Mouse (Mus musculus): Measurements from ENCODE around the gene Ptprn. TPM values are rescaled to one million over a fixed set of nuclear protein-coding genes. Genes with fewer than 3 reads are reported as not detected.
"Not testable (repeated sequence)": the region's sequence is repeated elsewhere in the genome, so short reads cannot be mapped to it uniquely, and the experiment has no call there.

The Ptprn gene
- total RNA-seq, 2 experiments from 2014 or later = 257 to 262 TPM

GRCm38 (mm10) chr1:75254625-75255013, 9.7 kb downstream of the Ptprn start:
- intact Hi-C loops (cut with DNase I) = loop anchor here (5.0 kb wide), 1 partner anchor 38 kb away; no protein-coding TSS in a partner anchor
- DNase-seq (ENCODE audit: extremely low spot score in 1 of 2, low spot score in 2 of 2) = no peak

GRCm38 (mm10) chr1:75253849-75254624, 10.3 kb downstream of the Ptprn start:
- intact Hi-C loops (cut with DNase I) = loop anchor here (5.0 kb wide), 1 partner anchor 38 kb away; no protein-coding TSS in a partner anchor
- DNase-seq (ENCODE audit: extremely low spot score in 1 of 2, low spot score in 2 of 2) = peak; percentile 81 to 82

GRCm38 (mm10) chr1:75253029-75253428, 11.3 kb downstream of the Ptprn start:
- intact Hi-C loops (cut with DNase I) = loop anchor here (5.0 kb wide), 1 partner anchor 39 kb away; no protein-coding TSS in a partner anchor
- DNase-seq (ENCODE audit: extremely low spot score in 1 of 2, low spot score in 2 of 2) = no peak

- DNase-seq (ENCODE audit: extremely low spot score in 1 of 2, low spot score in 2 of 2) = no peak
- intact Hi-C loops (cut with DNase I) = loop anchor here (5.0 kb wide), 1 partner anchor 40 kb away; no protein-coding TSS in a partner anchor
Observed at GRCm38 (mm10) chr1:75252308-75252707, 12.0 kb downstream of the Ptprn start.

GRCm38 (mm10) chr1:75251112-75251970, 13.0 kb downstream of the Ptprn start:
- intact Hi-C loops (cut with DNase I) = loop anchor here (5.0 kb wide), 1 partner anchor 41 kb away; no protein-coding TSS in a partner anchor
- DNase-seq (ENCODE audit: extremely low spot score in 1 of 2, low spot score in 2 of 2) = peak in 1 of 2 experiments; percentile 76

GRCm38 (mm10) chr1:75250498-75250897, 13.8 kb downstream of the Ptprn start:
- intact Hi-C loops (cut with DNase I) = loop anchor here (5.0 kb wide), 1 partner anchor 42 kb away; no protein-coding TSS in a partner anchor
- DNase-seq (ENCODE audit: extremely low spot score in 1 of 2, low spot score in 2 of 2) = no peak

- peak in 1 of 2 experiments; percentile 55 for DNase-seq (ENCODE audit: extremely low spot score in 1 of 2, low spot score in 2 of 2)
Observed at GRCm38 (mm10) chr1:75248041-75248772, 16.1 kb downstream of the Ptprn start.

GRCm38 (mm10) chr1:75247071-75247930, 17.0 kb downstream of the Ptprn start:
- DNase-seq (ENCODE audit: extremely low spot score in 1 of 2, low spot score in 2 of 2) = no peak
- intact Hi-C loops (cut with DNase I) = no loop called here

More at GRCm38 (mm10) chr1:75248041-75248772, 16.1 kb downstream of the Ptprn start:
- intact Hi-C loops (cut with DNase I) = no loop called here

- peak in 1 of 2 experiments; percentile 66 for DNase-seq (ENCODE audit: extremely low spot score in 1 of 2, low spot score in 2 of 2)
Observed at GRCm38 (mm10) chr1:75244836-75245235, 19.5 kb downstream of the Ptprn start.

GRCm38 (mm10) chr1:75244175-75244826, 20.0 kb downstream of the Ptprn start:
- DNase-seq (ENCODE audit: extremely low spot score in 1 of 2, low spot score in 2 of 2) = no peak
- intact Hi-C loops (cut with DNase I) = no loop called here

More at GRCm38 (mm10) chr1:75244836-75245235, 19.5 kb downstream of the Ptprn start:
- intact Hi-C loops (cut with DNase I) = no loop called here

DNA sequence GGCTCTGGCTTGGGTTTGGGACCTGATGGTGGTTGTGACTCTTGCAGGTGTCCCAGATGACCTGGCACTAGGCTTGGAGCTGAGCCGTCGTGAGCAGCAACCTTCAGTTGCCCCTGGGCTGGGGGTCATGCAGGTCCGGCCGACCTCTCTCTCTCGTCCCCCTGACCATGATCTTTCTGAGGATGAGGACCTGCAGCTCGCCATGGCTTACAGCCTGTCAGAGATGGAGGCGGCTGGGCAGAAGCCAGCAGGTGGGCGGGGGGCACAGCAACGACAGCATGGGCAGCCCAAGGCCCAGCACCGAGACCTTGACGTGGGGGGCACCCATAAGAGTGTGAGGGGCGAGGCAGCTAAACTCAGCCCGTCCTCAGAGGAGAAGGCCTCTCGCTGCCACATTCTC, 20.9 kb downstream of the Ptprn start:
- no peak for DNase-seq (ENCODE audit: extremely low spot score in 1 of 2, low spot score in 2 of 2)
- intact Hi-C loops (cut with DNase I) = no loop called here

- no peak for DNase-seq (ENCODE audit: extremely low spot score in 1 of 2, low spot score in 2 of 2)
- intact Hi-C loops (cut with DNase I) = no loop called here
Observed at GRCm38 (mm10) chr1:75239591-75239990, 24.7 kb downstream of the Ptprn start.

- DNase-seq (ENCODE audit: extremely low spot score in 1 of 2, low spot score in 2 of 2) = peak; percentile 77 to 90
- intact Hi-C loops (cut with DNase I) = no loop called here
Observed at GRCm38 (mm10) chr1:75236117-75237050, 27.9 kb downstream of the Ptprn start, which contains the start of gene Dnajb2. Dnajb2 (plus strand) TSS chr1:75236406.

GRCm38 (mm10) chr1:75234606-75235005, 29.7 kb downstream of the Ptprn start:
- DNase-seq (ENCODE audit: extremely low spot score in 1 of 2, low spot score in 2 of 2) = peak; percentile 63 to 74
- intact Hi-C loops (cut with DNase I) = no loop called here

- DNase-seq (ENCODE audit: extremely low spot score in 1 of 2, low spot score in 2 of 2); intact Hi-C loops (cut with DNase I): not testable (repeated sequence)
Observed at GRCm38 (mm10) chr1:75232489-75232888, 31.8 kb downstream of the Ptprn start.

DNA sequence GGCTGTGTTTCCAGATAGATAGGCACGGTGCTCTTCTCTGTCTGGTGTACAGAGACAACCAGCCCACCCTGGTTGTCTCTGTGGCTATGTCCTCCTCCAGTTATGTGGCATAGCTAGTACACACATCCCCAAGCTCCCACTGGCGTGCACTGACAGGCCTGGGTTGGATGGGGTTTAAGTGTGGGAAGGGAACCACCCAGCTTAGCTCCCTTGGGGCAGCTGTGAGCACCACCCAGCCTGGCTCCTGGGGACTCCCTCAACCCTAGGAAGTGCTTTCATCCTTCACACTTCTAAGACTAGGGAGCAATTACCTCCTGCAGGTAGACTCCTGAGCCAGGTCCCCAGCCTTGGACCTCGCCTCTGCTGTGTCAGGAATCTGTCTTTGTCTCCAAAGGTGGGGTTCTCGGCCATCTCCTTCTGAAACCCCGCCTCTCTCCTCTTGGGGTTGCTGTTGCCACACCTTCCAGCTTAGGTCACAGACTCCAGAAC, 32.6 kb downstream of the Ptprn start, which contains the start of gene A630095N17Rik:
TSS of gene A630095N17Rik (minus strand) at position 439 of the 489 bp plus-strand sequence.
- intact Hi-C loops (cut with DNase I) = no loop called here
- no peak for DNase-seq (ENCODE audit: extremely low spot score in 1 of 2, low spot score in 2 of 2)
